Mouse (Mus musculus): ENCODE data around the gene Elp4.

DNA sequence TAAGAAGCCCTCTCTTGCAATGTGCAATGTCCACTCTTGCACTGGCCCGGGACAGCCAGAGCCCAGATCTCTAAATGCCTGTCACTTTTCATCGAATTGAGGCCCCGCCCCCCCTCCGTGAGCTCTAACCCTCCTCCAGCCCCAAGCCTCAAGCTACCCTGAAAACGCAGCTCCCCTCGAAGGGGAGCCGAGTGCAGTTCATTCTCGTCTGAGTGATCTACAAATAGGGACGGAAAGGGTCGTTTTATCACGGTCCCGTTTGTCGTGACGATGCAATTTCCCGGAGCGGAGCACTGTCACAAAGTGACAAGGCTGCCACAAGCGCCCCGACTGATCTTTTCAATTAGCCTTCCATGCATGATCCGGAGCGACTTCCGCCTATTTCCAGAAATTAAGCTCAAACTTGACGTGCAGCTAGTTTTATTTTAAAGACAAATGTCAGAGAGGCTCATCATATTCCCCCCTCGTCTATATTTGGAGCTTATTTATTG lies 222.3 kb downstream of the Elp4 start:
- TF ChIP-seq POLR2A (IDR thresholded peaks at IDR 0.05; ENCODE audit: low read depth, low read length), result no peak
- TF ChIP-seq CTCF (IDR thresholded peaks at IDR 0.05; ENCODE audit: extremely low read depth, insufficient read depth, insufficient read length, insufficient replicate concordance), result no peak

All from spleen, adult 2 months (tissue).